Mouse (Mus musculus) liver, adult 2 months (tissue): Measurements from ENCODE around the gene Gpr84.

Experiments
- CTCF ChIP-seq: fragments of 200-500 bp; IDR thresholded peaks from 2 replicates; pipeline ENCODE4 v1.5.1; 2011; ENCODE audit warnings: low read depth, low read length, control low read depth
- POLR2A ChIP-seq: fragments of 200-500 bp; IDR thresholded peaks from 2 replicates; pipeline ENCODE4 v1.6.1; 2011; ENCODE audit warnings: low read length, control low read depth; ENCODE audit not compliant: insufficient read depth; ENCODE audit errors: extremely low read depth

- TF ChIP-seq POLR2A = no peak
- TF ChIP-seq CTCF = no peak
Observed at GRCm38 (mm10) chr15:103343008-103343407, 32.6 kb upstream of the Gpr84 start.
